Mouse (Mus musculus) MEL (cell line): ENCODE results near the gene Gm42791.

Experiments
- CTCF ChIP-seq, 3 experiments: IDR thresholded peaks in 2 of 3; conservative IDR thresholded peaks in 1 of 3; 2 replicates each; pipeline ENCODE4 v1.5.1; 2011 to 2012; ENCODE audit warnings: low read length in 3 of 3, low read depth in 2 of 3, mild to moderate bottlenecking in 2 of 3, improper control_type of control experiment in 1 of 3, inconsistent platforms in 1 of 3, mixed read lengths in 1 of 3, moderate library complexity in 1 of 3; ENCODE audit not compliant: control insufficient read depth in 1 of 3, insufficient read depth in 1 of 3, poor library complexity in 1 of 3, severe bottlenecking in 1 of 3
- GATA1 ChIP-seq: IDR thresholded peaks from 2 replicates; pipeline ENCODE4 v1.6.1; 2011; ENCODE audit warnings: low read depth, low read length, improper control_type of control experiment
- KAT2A ChIP-seq: conservative IDR thresholded peaks from 2 replicates; pipeline ENCODE4 v1.6.1; 2012; ENCODE audit warnings: low read depth, low read length, improper control_type of control experiment, inconsistent platforms
- NELFE ChIP-seq: IDR thresholded peaks from 2 replicates; pipeline ENCODE4 v1.6.1; 2011; ENCODE audit warnings: low read depth, low read length, improper control_type of control experiment
- POLR2A ChIP-seq, 2 experiments: IDR thresholded peaks; 2 replicates each; pipeline ENCODE4 v1.6.1; 2011 to 2012; ENCODE audit warnings: low read length in 2 of 2, mild to moderate bottlenecking in 2 of 2, control low read depth in 1 of 2, improper control_type of control experiment in 1 of 2, low read depth in 1 of 2, moderate library complexity in 1 of 2; ENCODE audit not compliant: control insufficient read depth in 1 of 2, insufficient read depth in 1 of 2, poor library complexity in 1 of 2

DNA sequence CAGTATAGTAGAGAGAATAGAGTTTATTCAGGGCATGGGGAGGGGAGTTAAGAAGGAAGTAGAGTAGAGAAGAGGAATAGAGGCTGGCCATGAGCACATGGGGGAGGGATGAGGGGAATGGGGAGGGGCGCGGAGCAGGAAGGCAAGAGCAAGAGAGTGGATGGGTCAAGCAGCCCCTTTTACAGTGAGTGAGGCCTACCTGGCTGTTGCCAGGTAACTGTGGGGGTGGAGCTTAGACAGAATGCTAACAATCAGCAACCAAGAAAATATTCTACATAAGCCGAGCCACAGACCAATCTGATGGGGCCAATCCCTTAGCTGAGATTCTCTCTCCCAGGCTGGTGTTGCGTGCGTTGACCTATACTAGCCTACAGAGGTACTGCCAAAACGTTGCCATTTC is 39.4 kb downstream of the Gm42791 start:
- TF ChIP-seq CTCF (IDR thresholded peaks at IDR 0.05 in 2 of 3, conservative IDR thresholded peaks at IDR 0.05 in 1 of 3; ENCODE audit: control insufficient read depth in 1 of 3, insufficient read depth in 1 of 3, low read depth in 2 of 3, low read length in 3 of 3, poor library complexity in 1 of 3, severe bottlenecking in 1 of 3) (no peak), POLR2A (IDR thresholded peaks at IDR 0.05; ENCODE audit: control insufficient read depth in 1 of 2, insufficient read depth in 1 of 2, low read depth in 1 of 2, low read length in 2 of 2, poor library complexity in 1 of 2) (no peak), NELFE (no peak), GATA1 (no peak), KAT2A (no peak)
